Mouse (Mus musculus): Measurements from ENCODE around the gene Tbc1d22a. TPM values are rescaled to one million over a fixed set of nuclear protein-coding genes. Genes with fewer than 3 reads are reported as not detected.

The Tbc1d22a gene
- total and polyA plus RNA-seq, 2 experiments from 2014 or later, result 13.9 to 19.8 TPM

DNA sequence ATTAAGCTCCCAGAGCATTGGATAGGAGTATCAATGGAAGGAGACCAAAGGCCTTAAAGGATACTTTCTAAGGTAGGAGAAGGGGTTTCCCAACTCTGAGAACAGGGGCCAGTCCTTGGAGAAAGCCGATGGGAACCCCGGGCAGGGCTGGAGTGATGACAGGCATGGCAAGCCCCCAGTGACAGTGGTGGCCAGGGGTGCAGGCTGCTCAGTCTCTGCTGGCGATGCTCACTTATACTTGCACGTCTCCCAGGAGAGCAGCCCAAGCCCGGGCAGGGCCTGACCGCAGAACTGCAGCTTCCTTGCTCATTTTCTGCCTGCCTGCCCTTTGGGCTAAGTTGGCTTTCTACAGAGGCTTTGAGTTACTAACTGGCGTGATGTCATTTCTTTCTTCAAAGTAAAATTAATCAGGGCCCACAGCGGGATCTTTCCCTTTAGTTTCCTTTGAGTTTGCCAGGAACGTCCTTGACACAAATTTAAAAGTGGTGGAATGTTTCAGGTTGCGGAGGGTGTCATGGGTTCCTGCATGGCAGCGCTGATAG lies 217.4 kb downstream of the Tbc1d22a start:
- Histone ChIP-seq H3K4me3 (ENCODE audit: low read depth, low read length) (no peak overlapping the region), H3K9me3 (ENCODE audit: low read length) (no peaks in the 10 kb centered on the region), H3K27ac (ENCODE audit: low read depth, low read length) (no peak overlapping the region), H3K27me3 (ENCODE audit: insufficient read depth, low read length) (no peaks in the 10 kb centered on the region), H3K9ac (replicated peaks; ENCODE audit: low read length, poor library complexity, severe bottlenecking) (no peak overlapping the region), H3K4me2 (ENCODE audit: low read depth, low read length, poor library complexity, severe bottlenecking) (no peak overlapping the region), H3K36me3 (ENCODE audit: insufficient read depth, low read length) (no peaks in the 10 kb centered on the region), H3K4me1 (ENCODE audit: insufficient read depth, low read length) (no peaks in the 10 kb centered on the region)
- DNase-seq (ENCODE audit: low spot score) (no peak), ATAC-seq (ENCODE audit: low FRiP score) (no peak)
- no peak for TF ChIP-seq CTCF (IDR thresholded peaks at IDR 0.05)
- WGBS, result 63% methylated on average over 11 of the region's 11 CpGs

DNA sequence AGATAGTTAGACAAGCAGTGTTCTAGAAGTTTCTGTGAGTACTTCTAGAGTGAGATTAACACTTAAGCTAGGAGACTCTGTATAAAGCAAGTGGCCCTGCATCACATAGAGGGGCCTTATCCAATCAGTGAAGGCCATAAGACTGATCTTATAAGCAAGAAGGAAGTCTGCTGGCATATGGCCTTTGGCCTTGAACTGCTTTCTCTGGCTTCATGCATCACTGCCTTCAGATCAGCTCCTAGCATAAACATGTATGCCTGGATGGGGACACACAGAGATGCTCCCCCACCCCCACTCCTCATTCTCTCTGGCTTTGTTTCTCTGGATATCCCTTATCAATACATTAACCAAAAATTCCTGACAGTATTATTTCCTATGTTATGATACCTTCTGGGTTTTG lies 218.5 kb downstream of the Tbc1d22a start:
- Histone ChIP-seq H3K4me3 (ENCODE audit: low read depth, low read length) (no peak overlapping the region), H3K4me2 (ENCODE audit: low read depth, low read length, poor library complexity, severe bottlenecking) (no peak overlapping the region), H3K9me3 (ENCODE audit: low read length) (no peaks in the 10 kb centered on the region), H3K27me3 (ENCODE audit: insufficient read depth, low read length) (no peaks in the 10 kb centered on the region), H3K36me3 (ENCODE audit: insufficient read depth, low read length) (no peaks in the 10 kb centered on the region), H3K4me1 (ENCODE audit: insufficient read depth, low read length) (no peaks in the 10 kb centered on the region), H3K9ac (replicated peaks; ENCODE audit: low read length, poor library complexity, severe bottlenecking) (no peak overlapping the region), H3K27ac (ENCODE audit: low read depth, low read length) (no peak overlapping the region)
- DNase-seq (ENCODE audit: low spot score) (no peak), ATAC-seq (ENCODE audit: low FRiP score) (no peak)
- TF ChIP-seq CTCF (IDR thresholded peaks at IDR 0.05), result no peak

DNA sequence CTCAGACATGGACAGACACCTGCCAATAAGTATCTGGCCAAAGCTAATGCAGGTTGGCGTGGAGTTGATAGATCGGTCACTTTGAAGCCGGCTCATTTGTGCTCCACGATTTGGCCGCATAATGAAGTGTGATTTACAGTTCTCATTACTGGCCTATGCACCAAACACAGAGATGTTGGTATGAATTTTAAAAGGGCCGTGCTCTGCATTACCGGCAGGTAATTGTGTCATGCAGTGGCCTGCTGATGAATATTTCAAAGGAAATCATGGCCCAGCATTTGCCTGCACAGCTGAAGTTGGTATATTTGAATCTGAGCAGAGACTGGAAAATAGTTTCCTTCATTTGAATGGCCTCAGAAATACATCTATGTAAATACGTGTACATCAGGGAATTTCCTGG lies 219.1 kb downstream of the Tbc1d22a start:
- no peak overlapping the region for H3K4me2 ChIP-seq (ENCODE audit: low read depth, low read length, poor library complexity, severe bottlenecking)
- WGBS, result 58% methylated on average over 8 of the region's 8 CpGs
- TF ChIP-seq CTCF (IDR thresholded peaks at IDR 0.05), result no peak
- H3K4me1 ChIP-seq (ENCODE audit: insufficient read depth, low read length), result no peaks in the 10 kb centered on the region
- DNase-seq (ENCODE audit: low spot score), result no peak
- no peaks in the 10 kb centered on the region for H3K9me3 ChIP-seq (ENCODE audit: low read length)
- H3K4me3 ChIP-seq (ENCODE audit: low read depth, low read length), result no peak overlapping the region
- ATAC-seq (ENCODE audit: low FRiP score), result no peak
- H3K27ac ChIP-seq (ENCODE audit: low read depth, low read length), result no peak overlapping the region
- no peaks in the 10 kb centered on the region for H3K36me3 ChIP-seq (ENCODE audit: insufficient read depth, low read length)
- H3K27me3 ChIP-seq (ENCODE audit: insufficient read depth, low read length), result no peaks in the 10 kb centered on the region
- H3K9ac ChIP-seq (replicated peaks; ENCODE audit: low read length, poor library complexity, severe bottlenecking), result no peak overlapping the region

DNA sequence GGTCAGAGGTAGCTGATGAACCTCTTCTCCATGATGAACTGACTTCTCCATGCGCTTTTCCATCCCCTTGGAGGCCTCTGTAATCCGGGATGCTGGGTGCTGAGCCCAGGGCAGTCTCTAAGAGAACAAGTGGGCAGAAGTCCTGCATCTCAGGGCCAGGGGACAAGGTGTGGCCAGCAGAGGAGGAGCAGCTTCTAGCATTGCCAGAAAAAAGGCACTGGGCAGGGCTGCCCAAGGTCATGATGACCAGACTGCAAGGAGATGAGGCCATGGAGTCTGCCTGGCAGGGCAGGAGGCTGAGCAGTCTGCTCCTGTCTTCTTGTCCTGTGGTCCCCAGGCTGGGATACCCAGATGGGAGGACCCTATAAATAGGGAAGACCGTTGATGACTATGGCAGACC lies 220.0 kb downstream of the Tbc1d22a start:
- 85% methylated on average over 3 of the region's 3 CpGs for WGBS
- no peak overlapping the region for H3K27ac ChIP-seq (ENCODE audit: low read depth, low read length)

DNA sequence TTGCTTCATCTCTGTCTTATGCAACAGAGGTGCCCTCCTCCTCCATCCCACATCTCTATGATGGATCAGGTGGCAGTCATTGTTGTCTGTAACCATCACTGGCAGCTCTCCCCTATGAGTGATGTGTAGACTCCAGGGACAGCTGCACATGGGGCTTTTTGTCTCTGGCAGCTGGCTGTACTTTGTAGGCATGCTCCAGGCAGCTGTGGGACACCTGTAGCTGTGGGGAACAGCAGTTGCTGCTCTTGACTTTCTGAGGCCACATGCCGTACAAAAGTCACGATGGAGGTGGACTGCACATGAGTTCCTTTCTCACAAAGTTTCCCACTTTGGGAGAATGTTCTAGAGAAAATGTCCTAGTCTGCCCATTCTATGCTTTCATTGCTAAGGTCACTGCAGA lies 223.1 kb downstream of the Tbc1d22a start:
- ATAC-seq (ENCODE audit: low FRiP score) (no peak), DNase-seq (ENCODE audit: low spot score) (no peak)
- no peak overlapping the region for H3K4me3 ChIP-seq (ENCODE audit: low read depth, low read length)
- no peak overlapping the region for H3K4me2 ChIP-seq (ENCODE audit: low read depth, low read length, poor library complexity, severe bottlenecking)
- no peaks in the 10 kb centered on the region for H3K9me3 ChIP-seq (ENCODE audit: low read length)
- no peaks in the 10 kb centered on the region for H3K4me1 ChIP-seq (ENCODE audit: insufficient read depth, low read length)
- H3K36me3 ChIP-seq (ENCODE audit: insufficient read depth, low read length), result no peaks in the 10 kb centered on the region
- WGBS, result 93% methylated on average over 2 of the region's 2 CpGs
- no peak for TF ChIP-seq CTCF (IDR thresholded peaks at IDR 0.05)
- H3K27ac ChIP-seq (ENCODE audit: low read depth, low read length), result no peak overlapping the region
- H3K9ac ChIP-seq (replicated peaks; ENCODE audit: low read length, poor library complexity, severe bottlenecking), result no peak overlapping the region
- H3K27me3 ChIP-seq (ENCODE audit: insufficient read depth, low read length), result no peaks in the 10 kb centered on the region

More for the DNA sequence above, 220.0 kb downstream of the Tbc1d22a start:
- no peaks in the 10 kb centered on the region for H3K36me3 ChIP-seq (ENCODE audit: insufficient read depth, low read length)
- no peaks in the 10 kb centered on the region for H3K9me3 ChIP-seq (ENCODE audit: low read length)
- H3K4me2 ChIP-seq (ENCODE audit: low read depth, low read length, poor library complexity, severe bottlenecking), result no peak overlapping the region
- ATAC-seq (ENCODE audit: low FRiP score) (no peak), DNase-seq (ENCODE audit: low spot score) (no peak)
- H3K9ac ChIP-seq (replicated peaks; ENCODE audit: low read length, poor library complexity, severe bottlenecking), result no peak overlapping the region
- no peaks in the 10 kb centered on the region for H3K27me3 ChIP-seq (ENCODE audit: insufficient read depth, low read length)
- no peak overlapping the region for H3K4me3 ChIP-seq (ENCODE audit: low read depth, low read length)
- TF ChIP-seq CTCF (IDR thresholded peaks at IDR 0.05), result no peak
- H3K4me1 ChIP-seq (ENCODE audit: insufficient read depth, low read length), result no peaks in the 10 kb centered on the region

DNA sequence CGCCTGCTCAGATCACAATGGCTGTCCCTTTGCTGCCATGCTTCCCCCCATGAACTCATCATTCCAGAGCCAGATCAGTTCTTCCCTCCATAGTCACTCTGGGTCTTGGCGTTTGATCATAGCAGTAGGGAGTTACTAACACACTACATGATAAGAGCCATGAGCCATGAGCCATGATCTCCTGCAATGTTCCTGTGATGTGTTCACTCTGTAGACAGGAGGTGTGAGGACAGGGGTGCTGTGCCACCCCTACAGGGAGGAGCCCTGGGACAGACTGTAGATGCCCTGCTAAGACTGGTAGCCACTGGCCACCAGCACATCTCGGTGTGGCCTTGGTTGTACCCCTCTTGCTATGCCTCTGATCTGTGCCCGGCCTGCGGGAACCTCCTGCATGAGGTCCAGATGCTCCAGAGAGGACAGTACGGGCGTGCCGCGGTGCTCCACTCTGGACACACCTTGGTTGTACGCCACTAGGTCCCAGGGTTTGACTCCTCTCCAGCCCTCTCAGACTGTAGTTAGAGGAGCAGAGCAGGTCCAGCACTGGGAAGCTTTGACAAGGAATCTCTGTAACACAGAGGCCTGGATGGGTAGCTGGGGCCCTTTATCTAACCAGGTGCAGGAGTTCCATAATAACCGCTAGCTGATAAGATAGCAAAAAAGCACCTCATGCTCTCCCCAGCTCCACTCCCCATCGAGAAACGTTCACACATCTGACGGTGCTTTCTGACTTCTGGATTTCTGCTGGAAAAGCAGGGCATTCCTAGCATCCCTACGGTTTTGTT lies 224.9 kb downstream of the Tbc1d22a start:
- H3K9me3 ChIP-seq (ENCODE audit: low read length), result no peaks in the 10 kb centered on the region
- 95% methylated on average over 15 of the region's 15 CpGs for WGBS
- H3K4me2 ChIP-seq (ENCODE audit: low read depth, low read length, poor library complexity, severe bottlenecking), result no peak overlapping the region
- TF ChIP-seq CTCF (IDR thresholded peaks at IDR 0.05), result no peak
- no peaks in the 10 kb centered on the region for H3K4me1 ChIP-seq (ENCODE audit: insufficient read depth, low read length)
- ATAC-seq (ENCODE audit: low FRiP score), result no peak
- H3K4me3 ChIP-seq (ENCODE audit: low read depth, low read length), result no peak overlapping the region
- DNase-seq (ENCODE audit: low spot score), result no peak
- H3K36me3 ChIP-seq (ENCODE audit: insufficient read depth, low read length), result no peaks in the 10 kb centered on the region
- H3K27me3 ChIP-seq (ENCODE audit: insufficient read depth, low read length), result no peaks in the 10 kb centered on the region
- H3K9ac ChIP-seq (replicated peaks; ENCODE audit: low read length, poor library complexity, severe bottlenecking), result no peak overlapping the region
- H3K27ac ChIP-seq (ENCODE audit: low read depth, low read length), result no peak overlapping the region
